Mouse (Mus musculus): ENCODE data around the gene Atxn1. TPM values are rescaled to one million over a fixed set of nuclear protein-coding genes. Genes with fewer than 3 reads are reported as not detected.

Gene Atxn1
- polyA plus RNA-seq, 1 experiment = 2.5 TPM

DNA sequence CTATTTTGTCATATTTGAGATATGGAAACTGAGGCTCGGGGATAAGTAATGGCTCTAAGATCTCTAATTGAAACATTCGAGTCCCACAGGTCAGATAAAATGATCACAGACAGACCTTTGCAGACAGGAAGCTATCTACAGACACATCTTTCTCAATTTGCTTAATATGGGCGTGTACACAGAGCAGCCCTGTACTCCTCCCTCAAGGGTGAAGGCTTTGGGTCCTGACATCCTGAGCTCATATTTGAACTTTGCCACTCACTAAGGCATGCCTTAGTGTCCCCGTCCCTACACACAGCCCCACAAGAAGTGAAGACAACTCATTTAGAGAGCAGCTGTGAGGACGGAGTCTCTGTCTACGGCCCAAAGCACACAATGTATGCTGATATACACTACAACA lies 70.6 kb downstream of the Atxn1 start:
- Histone ChIP-seq H3K36me3 (ENCODE audit: control insufficient read depth, insufficient read depth) (no peaks in the 10 kb centered on the region), H3K4me3 (no peak overlapping the region), H3K4me2 (ENCODE audit: low read depth) (no peak overlapping the region), H3ac (ENCODE audit: control insufficient read depth, insufficient read length) (no peak overlapping the region), H3K79me2 (ENCODE audit: control insufficient read depth, insufficient read depth) (no peaks in the 10 kb centered on the region), H3K27me3 (ENCODE audit: control insufficient read depth, insufficient read depth, insufficient read length) (no peaks in the 10 kb centered on the region)
- TF ChIP-seq POLR2A (IDR thresholded peaks at IDR 0.05; ENCODE audit: insufficient read length, low read depth) (no peak), REST (IDR thresholded peaks at IDR 0.05; ENCODE audit: insufficient read depth, insufficient read length) (no peak), MYOG (IDR thresholded peaks at IDR 0.05; ENCODE audit: control insufficient read depth in 1 of 3, insufficient read depth in 1 of 3, insufficient read length in 2 of 3, low read depth in 2 of 3) (no peak), USF1 (IDR thresholded peaks at IDR 0.05; ENCODE audit: low read depth) (no peak), SRF (IDR thresholded peaks at IDR 0.05; ENCODE audit: control insufficient read depth, insufficient read length, low read depth) (no peak), CEBPB (IDR thresholded peaks at IDR 0.05; ENCODE audit: insufficient read depth, poor library complexity, severe bottlenecking) (no peak), POLR2AphosphoS2 (IDR thresholded peaks at IDR 0.05; ENCODE audit: insufficient read length, low read depth) (no peak)

GRCm38 (mm10) chr13:45891073-45891472 lies 73.7 kb downstream of the Atxn1 start:
- H3K36me3 ChIP-seq (ENCODE audit: control insufficient read depth, insufficient read depth) = no peaks in the 10 kb centered on the region
- TF ChIP-seq USF1 (IDR thresholded peaks at IDR 0.05; ENCODE audit: low read depth) (no peak), POLR2AphosphoS2 (IDR thresholded peaks at IDR 0.05; ENCODE audit: insufficient read length, low read depth) (no peak), CEBPB (IDR thresholded peaks at IDR 0.05; ENCODE audit: insufficient read depth, poor library complexity, severe bottlenecking) (no peak)
- no peaks in the 10 kb centered on the region for H3K79me2 ChIP-seq (ENCODE audit: control insufficient read depth, insufficient read depth)
- H3K27me3 ChIP-seq (ENCODE audit: control insufficient read depth, insufficient read depth, insufficient read length) = no peaks in the 10 kb centered on the region
- H3ac ChIP-seq (ENCODE audit: control insufficient read depth, insufficient read length) = no peak overlapping the region
- no peak overlapping the region for H3K4me2 ChIP-seq (ENCODE audit: low read depth)
- H3K4me3 ChIP-seq = no peak overlapping the region

GRCm38 (mm10) chr13:45888953-45889749 lies 75.7 kb downstream of the Atxn1 start:
- no peak overlapping the region for H3ac ChIP-seq (ENCODE audit: control insufficient read depth, insufficient read length)
- no peaks in the 10 kb centered on the region for H3K27me3 ChIP-seq (ENCODE audit: control insufficient read depth, insufficient read depth, insufficient read length)
- H3K36me3 ChIP-seq (ENCODE audit: control insufficient read depth, insufficient read depth) = no peaks in the 10 kb centered on the region
- no peak overlapping the region for H3K4me3 ChIP-seq
- H3K79me2 ChIP-seq (ENCODE audit: control insufficient read depth, insufficient read depth) = no peaks in the 10 kb centered on the region
- H3K4me2 ChIP-seq (ENCODE audit: low read depth) = no peak overlapping the region
- TF ChIP-seq TCF12 (IDR thresholded peaks at IDR 0.05; ENCODE audit: insufficient read depth, poor library complexity, severe bottlenecking) (no peak), REST (IDR thresholded peaks at IDR 0.05; ENCODE audit: insufficient read depth, insufficient read length) (no peak), USF1 (IDR thresholded peaks at IDR 0.05; ENCODE audit: low read depth) (no peak), TCF3 (IDR thresholded peaks at IDR 0.05; ENCODE audit: insufficient read length, low read depth) (no peak), MYOG (IDR thresholded peaks at IDR 0.05; ENCODE audit: control insufficient read depth in 1 of 3, insufficient read depth in 1 of 3, insufficient read length in 2 of 3, low read depth in 2 of 3) (no peak), POLR2A (IDR thresholded peaks at IDR 0.05; ENCODE audit: insufficient read length, low read depth) (no peak), MAX (IDR thresholded peaks at IDR 0.05; ENCODE audit: low read depth) (no peak), CEBPB (IDR thresholded peaks at IDR 0.05; ENCODE audit: insufficient read depth, poor library complexity, severe bottlenecking) (no peak), E2F4 (IDR thresholded peaks at IDR 0.05; ENCODE audit: insufficient read depth) (no peak), MYOD1 (IDR thresholded peaks at IDR 0.05; ENCODE audit: control insufficient read depth in 1 of 3, insufficient read length in 2 of 3, low read depth in 2 of 3) (no peak), SRF (IDR thresholded peaks at IDR 0.05; ENCODE audit: control insufficient read depth, insufficient read length, low read depth) (no peak), POLR2AphosphoS2 (IDR thresholded peaks at IDR 0.05; ENCODE audit: insufficient read length, low read depth) (no peak)

DNA sequence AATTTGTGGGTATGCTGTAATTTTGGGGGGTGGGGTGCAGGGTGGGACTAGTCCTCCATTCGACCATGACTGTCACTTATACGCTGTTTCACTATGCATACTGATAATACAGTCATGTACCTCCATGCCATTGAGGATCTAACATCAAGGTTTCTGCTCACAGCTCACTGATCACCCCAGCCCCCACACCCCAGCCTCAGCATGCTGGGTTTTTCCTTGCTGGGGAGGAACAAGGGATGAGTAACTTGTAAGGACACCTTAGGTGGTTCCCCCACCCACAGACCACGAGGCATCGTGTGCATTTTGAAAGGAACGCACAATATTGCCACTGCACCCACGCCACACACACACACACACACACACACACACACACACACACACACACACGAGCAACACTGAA lies 79.9 kb downstream of the Atxn1 start:
- Histone ChIP-seq H3K36me3 (ENCODE audit: control insufficient read depth, insufficient read depth) (no peaks in the 10 kb centered on the region), H3ac (ENCODE audit: control insufficient read depth, insufficient read length) (no peak overlapping the region), H3K4me3 (no peak overlapping the region), H3K4me2 (ENCODE audit: low read depth) (no peak overlapping the region), H3K27me3 (ENCODE audit: control insufficient read depth, insufficient read depth, insufficient read length) (no peaks in the 10 kb centered on the region), H3K79me2 (ENCODE audit: control insufficient read depth, insufficient read depth) (peaks cover 6% of the 10 kb centered on the region)
- no peak for TF ChIP-seq POLR2A (IDR thresholded peaks at IDR 0.05; ENCODE audit: insufficient read length, low read depth)
- no peak for TF ChIP-seq MYOD1 (IDR thresholded peaks at IDR 0.05; ENCODE audit: control insufficient read depth in 1 of 3, insufficient read length in 2 of 3, low read depth in 2 of 3)
- TF ChIP-seq MYOG (IDR thresholded peaks at IDR 0.05; ENCODE audit: control insufficient read depth in 1 of 3, insufficient read depth in 1 of 3, insufficient read length in 2 of 3, low read depth in 2 of 3) = no peak
- TF ChIP-seq TCF12 (IDR thresholded peaks at IDR 0.05; ENCODE audit: insufficient read depth, poor library complexity, severe bottlenecking) = no peak

DNA sequence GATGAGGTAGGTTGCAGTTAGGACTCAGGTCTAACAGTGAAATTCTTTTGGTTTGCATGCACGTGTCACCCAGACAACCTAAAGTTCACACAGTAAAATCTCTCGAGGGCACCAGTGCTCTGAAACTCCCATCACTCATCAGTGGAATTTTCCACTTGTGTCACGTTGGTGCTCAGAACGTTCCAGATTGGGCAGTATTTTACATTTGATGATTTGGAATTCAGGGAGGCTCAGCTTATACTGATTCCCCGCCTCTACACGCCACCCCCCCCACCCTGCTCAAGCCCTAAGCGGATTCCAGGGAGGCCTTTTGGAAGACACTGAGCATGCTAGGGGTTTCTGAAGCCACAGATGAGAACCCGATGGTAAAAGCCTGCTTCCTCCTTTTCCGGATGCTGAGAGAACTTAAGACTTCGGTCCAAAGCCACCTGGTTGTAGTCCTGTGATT lies 81.0 kb downstream of the Atxn1 start:
- TF ChIP-seq E2F4 (IDR thresholded peaks at IDR 0.05; ENCODE audit: insufficient read depth) (no peak), MYOD1 (IDR thresholded peaks at IDR 0.05; ENCODE audit: control insufficient read depth in 1 of 3, insufficient read length in 2 of 3, low read depth in 2 of 3) (no peak), USF1 (IDR thresholded peaks at IDR 0.05; ENCODE audit: low read depth) (no peak), MYOG (IDR thresholded peaks at IDR 0.05; ENCODE audit: control insufficient read depth in 1 of 3, insufficient read depth in 1 of 3, insufficient read length in 2 of 3, low read depth in 2 of 3) (no peak), SRF (IDR thresholded peaks at IDR 0.05; ENCODE audit: control insufficient read depth, insufficient read length, low read depth) (no peak), REST (IDR thresholded peaks at IDR 0.05; ENCODE audit: insufficient read depth, insufficient read length) (no peak), POLR2AphosphoS2 (IDR thresholded peaks at IDR 0.05; ENCODE audit: insufficient read length, low read depth) (no peak), CEBPB (IDR thresholded peaks at IDR 0.05; ENCODE audit: insufficient read depth, poor library complexity, severe bottlenecking) (no peak), TCF12 (IDR thresholded peaks at IDR 0.05; ENCODE audit: insufficient read depth, poor library complexity, severe bottlenecking) (no peak), POLR2A (IDR thresholded peaks at IDR 0.05; ENCODE audit: insufficient read length, low read depth) (no peak), TCF3 (IDR thresholded peaks at IDR 0.05; ENCODE audit: insufficient read length, low read depth) (no peak)
- no peaks in the 10 kb centered on the region for H3K27me3 ChIP-seq (ENCODE audit: control insufficient read depth, insufficient read depth, insufficient read length)
- H3K36me3 ChIP-seq (ENCODE audit: control insufficient read depth, insufficient read depth) = no peaks in the 10 kb centered on the region
- H3K79me2 ChIP-seq (ENCODE audit: control insufficient read depth, insufficient read depth) = peaks cover 6% of the 10 kb centered on the region
- H3K4me2 ChIP-seq (ENCODE audit: low read depth) = no peak overlapping the region
- H3K4me3 ChIP-seq = no peak overlapping the region
- H3ac ChIP-seq (ENCODE audit: control insufficient read depth, insufficient read length) = no peak overlapping the region

All from myocyte (in vitro differentiated cells).